Mouse (Mus musculus) monocyte, adult 2 months (primary cell): Measurements from ENCODE around the gene Dop1b.
"Not testable (repeated sequence)": the region's sequence is repeated elsewhere in the genome, so short reads cannot be mapped to it uniquely, and the experiment has no call there.

Experiments used
- DNase-seq, 2 experiments: peaks; one replicate each; pipeline ENCODE4 v3.0.0; 2022; ENCODE audit warnings: low spot score in 2 of 2, low read depth in 1 of 2

The Dop1b gene

DNA sequence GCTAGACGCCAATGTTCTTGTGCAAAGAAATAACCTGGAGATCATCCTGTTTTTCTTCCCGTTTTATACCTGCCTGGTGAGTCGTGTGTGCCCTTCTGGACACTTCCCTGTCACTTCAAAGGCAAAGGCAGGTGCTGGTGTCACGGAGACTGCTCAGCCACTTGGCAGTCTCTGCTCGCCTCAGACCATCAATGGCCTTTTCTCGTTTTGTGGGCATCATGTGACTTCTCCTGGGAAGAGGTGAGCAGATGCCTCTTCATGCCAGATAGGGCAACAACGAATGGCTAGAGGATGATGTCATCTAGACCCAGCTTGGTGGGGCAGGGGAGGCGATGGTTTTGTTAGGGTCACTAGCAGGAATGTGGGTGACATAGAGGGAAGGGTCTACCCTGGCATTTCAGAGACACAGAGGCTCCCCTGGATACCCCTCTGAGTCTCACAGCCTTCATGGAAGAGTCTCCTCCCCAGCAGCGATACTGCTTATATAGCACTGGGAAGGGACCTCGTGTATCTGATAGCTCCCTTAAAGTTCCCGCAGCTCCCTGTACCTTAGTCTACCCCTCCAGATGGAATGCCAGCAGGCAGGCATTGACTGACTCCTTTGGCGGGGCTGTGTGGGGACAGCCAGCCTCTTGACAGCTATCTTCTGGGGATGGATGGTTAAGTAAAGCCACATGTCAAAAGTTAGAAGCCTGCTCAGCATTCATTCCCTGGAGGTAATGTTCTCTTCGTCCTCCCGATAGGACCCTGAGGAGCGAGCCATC, 37.6 kb downstream of the Dop1b start:
- DNase-seq = no peak

DNA sequence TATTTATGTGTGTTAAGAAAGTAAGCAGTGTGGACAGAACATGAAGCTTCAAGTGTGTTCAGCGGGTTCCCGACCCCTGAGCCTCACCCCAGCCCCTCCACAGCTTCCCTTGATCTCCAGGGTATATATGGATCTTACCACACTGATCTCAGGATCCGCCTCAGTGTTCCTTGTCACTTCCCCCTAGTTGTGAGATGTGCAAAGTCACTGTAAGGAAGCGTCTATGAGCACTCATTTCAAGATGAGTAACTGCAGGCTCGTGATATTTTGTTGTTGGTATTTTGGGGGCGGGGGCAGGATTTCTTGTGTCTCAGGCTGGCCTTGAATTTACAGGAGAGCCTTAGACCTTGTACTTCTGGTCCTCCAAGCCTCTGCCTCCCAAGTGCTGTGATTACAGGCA, 38.8 kb downstream of the Dop1b start:
- peak; percentile 18 for DNase-seq

DNA sequence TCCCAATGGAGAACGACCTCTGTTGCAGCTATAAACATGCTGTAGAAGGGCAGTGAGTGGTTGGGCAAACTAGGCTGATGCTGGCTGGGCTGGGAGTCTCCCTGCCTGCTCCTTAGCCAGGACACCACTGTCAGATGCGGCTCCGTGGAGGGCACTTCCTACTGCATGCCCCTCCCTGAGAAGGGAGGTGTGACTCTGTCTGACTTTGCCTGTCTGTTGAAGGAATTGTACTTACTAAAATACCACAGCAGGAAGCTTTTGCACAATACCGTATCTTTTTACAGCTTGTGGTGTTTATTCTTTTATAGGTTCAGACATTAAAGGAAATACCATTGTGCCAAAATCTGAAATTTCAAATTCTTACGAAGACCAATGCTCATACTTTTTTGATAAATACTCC, 40.1 kb downstream of the Dop1b start:
- peak; percentile 31 to 53 for DNase-seq

DNA sequence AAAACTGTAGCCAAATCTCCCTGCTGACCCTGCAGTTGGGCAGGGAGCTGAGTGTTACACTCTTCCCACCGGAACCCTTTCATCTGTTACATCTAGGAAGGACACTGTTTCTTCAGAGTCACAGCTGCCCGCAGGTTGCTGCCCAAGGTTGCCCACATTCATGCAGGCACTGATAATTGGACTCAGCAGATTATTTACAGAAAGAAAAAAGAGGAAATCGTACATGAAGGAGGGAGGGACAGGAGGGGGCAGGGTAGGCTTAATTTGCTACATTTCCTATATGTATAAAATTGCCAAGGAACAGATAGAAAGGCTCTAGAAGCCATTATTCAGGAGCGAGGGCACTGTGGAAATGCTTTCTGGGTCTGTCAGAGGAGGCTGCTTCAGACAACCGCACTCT, 44.9 kb downstream of the Dop1b start:
- DNase-seq = no peak

DNA sequence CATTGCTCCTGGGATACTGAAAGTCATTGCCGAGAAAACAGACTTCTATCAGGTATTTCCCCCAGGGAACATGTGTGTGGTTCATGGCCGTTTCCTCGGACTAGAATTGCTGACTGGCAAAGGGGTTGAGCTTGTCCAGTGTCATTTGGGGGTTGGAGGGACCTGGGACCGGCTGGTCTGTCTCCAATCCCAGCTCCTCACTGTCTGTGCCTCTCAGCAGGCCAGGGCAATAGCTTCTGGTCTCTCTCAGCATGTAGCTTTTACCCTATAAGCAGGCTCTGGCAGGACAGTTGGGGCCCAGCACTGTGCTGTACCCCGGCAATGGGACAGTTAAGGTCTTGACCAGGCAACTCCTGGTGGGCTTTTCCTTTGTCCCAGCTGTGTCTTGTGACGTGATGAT, 51.7 kb downstream of the Dop1b start:
- no peak for DNase-seq

DNA sequence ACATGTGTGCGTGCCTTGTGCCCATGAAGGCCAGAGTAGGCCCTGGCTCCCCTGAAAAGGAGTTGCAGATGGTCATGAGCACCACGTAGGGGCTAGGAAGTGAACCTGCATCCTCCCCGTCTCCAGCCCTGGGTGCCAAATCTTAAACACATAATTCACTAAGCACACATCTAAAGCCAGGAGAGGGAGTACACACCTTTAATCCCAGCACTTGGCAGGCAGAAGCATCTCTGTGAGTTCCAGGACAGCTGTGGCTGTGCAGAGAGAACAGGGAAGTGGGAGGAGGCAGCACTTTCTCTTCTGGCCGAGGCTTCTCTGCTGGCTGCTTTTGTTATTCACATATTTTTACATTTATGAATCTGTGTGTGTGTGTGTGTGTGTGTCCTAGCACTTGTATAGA, 52.9 kb downstream of the Dop1b start:
- no peak for DNase-seq

DNA sequence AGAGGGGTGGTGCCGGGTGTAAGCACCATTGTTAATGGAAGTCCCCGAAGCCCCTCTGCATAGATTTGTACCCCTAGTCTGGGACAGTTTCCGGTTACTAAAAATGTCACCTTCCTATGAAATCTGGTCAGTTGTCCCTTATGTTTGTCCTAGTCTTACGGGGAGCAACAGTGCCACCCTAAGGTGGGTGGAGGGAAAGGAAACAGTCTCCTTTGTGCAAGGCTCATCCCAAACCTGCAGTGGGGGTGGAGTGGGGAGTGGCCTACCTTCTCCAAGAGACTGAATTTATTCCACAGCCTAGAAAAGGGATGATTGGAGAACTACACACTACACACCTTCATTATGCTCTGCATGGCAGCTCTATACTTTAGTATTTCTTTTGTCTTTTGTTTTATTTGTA, 55.3 kb downstream of the Dop1b start:
- peak in 1 of 2 experiments; percentile 18 for DNase-seq

DNA sequence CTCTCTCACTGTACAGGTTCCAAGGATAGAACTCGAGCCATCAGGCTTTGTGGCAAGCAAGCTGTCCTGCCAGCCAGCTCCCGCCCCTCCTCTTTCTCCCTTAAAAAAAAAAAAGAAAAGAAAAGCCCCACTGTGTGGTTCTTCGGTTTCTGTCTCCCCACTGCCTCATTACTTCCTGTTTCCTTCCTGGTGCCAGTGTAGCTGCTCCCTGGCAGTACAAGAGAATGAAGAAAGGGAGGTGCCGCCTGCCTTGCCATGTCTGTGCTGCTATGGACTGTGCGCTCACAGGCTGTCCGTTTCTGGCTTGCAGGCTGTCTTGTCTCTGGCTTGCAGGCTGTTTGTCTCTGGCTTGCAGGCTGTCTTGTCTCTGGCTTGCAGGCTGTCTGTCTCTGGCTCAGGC, 55.8 kb downstream of the Dop1b start:
- DNase-seq = no peak

DNA sequence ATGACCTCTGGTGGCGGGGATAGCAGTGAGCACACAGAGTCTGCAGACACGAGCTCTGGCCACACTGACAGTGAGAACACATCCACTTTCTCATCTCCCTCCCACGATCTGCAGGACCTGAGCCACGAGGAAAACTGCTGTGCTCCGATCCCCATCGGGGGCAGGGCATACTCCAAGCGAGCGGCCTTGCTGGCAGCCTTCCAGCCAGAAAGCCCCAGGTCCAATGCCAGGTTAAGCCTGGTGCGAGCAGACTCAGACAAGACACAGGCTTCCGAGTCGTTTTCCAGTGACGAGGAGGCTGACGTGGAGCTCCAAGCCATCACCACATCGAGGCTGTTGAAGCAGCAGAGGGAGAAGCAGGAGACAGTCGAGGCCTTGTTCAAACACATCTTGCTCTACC, 57.9 kb downstream of the Dop1b start:
- DNase-seq = no peak

DNA sequence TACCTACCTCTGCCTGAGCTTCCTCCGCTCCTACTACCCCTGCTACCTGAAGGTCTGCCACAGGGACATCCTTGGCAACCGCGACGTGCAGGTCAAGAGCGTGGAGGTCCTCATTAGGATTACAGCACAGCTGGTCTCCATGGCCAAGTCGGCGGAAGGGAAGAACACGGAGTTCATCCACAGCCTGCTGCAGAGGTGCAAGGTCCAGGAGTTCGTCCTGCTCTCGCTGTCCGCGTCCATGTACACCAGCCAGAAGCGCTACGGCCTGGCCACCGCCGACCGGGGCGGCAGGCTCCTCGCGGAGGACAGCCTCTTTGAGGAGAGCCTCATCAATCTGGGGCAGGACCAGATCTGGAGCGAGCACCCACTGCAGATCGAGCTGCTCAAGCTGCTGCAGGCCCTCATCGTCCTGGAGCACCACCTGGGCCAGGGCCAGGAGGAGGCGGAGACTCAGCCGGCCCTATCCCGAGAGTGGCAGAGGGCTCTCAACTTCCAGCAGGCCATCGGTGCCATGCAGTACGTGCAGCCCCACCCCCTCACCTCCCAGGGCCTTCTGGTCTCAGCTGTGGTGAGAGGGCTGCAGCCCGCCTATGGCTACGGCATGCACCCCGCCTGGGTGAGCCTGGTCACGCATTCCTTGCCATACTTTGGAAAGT, 58.7 kb downstream of the Dop1b start:
- no peak for DNase-seq

DNA sequence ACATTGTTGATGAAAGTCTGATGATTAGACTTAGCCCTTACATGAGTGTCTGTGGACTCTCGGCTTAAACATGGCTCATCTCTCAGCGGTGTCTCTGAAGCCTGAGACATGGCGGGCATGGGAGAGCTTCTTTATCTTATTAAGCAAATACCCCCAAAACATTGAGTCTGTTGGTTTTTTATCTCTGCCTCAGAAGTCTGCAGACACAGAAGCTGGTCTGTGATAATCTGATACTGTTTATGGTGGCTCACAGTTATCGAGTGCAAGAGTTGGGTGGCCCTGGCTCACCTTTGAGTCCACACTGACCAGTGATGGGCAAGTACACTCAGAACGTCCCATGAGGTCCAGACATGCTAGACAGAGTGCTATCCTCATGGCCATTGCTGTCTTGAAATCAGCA, 63.0 kb downstream of the Dop1b start:
- no peak for DNase-seq

DNA sequence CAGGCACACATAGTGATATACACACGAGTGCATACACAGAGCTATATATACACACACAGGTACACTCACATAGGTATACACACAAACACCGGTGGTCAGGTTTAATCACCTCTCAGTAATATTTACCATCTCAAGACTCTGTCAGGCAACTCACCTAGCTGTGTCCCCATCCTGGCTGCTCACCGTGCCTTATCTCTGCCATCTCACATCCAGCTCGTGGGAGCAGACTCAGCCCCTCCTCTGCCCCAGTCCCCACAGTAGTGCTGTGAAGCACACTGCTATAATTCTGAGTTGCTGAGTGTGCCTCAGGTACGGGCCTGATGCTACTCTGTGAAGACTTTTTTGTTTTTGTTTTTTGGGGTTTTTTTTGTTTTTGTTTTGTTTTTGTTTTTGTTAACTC, 64.8 kb downstream of the Dop1b start:
- DNase-seq = no peak

DNA sequence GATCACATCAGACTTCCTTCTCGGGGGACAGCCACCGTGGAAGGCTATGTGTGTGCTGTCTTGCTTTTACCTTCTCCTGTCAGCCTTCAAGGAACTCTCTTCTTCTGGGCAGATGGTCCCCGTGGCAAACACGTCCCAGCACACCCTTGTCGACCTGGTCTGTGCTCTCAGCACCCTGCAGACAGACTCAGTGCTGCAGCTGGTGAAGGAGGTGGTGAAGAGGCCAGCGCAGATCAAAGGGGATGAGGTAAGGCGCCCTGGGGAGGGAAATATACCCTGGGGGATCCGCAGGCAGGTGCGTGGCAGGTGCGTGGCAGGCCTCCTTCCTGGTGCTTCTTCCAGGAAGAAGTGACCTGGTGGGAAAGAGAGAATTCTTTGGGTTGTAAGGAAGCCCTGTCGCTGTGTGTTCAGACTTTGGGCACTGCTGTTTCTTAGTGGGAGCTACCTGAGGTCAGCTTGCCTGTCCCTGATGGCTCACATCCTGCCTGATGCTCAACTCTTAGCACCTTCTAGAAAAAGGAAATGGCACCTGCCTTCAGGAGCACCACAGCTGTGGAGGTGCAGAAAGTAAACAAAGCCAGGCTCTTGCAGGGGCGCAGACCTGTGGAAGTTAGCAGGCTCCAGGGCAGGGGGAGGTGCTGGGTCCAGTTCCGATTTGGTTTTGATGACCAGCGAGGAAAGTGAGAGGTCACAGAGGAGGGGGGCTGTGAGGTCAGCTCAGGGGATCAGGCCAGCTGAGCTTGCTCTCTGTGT, 65.7 kb downstream of the Dop1b start:
- DNase-seq = no peak

DNA sequence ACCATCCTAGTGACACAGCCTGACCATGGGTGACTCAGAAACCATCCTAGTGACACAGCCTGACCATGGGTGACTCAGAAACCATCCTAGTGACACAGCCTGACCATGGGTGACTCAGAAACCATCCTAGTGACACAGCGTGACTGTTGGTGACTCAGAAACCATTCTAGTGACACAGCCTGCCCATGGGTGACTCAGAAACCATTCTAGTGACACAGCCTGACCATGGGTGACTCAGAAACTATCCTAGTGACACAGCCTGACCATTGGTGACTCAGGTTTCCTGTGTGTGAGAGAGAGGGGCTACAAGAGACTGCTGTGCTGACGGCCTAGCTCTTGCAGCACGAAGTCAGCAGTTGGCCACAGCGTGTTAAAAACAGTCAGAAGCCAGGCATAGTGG, 66.7 kb downstream of the Dop1b start:
- not testable (repeated sequence) for DNase-seq

DNA sequence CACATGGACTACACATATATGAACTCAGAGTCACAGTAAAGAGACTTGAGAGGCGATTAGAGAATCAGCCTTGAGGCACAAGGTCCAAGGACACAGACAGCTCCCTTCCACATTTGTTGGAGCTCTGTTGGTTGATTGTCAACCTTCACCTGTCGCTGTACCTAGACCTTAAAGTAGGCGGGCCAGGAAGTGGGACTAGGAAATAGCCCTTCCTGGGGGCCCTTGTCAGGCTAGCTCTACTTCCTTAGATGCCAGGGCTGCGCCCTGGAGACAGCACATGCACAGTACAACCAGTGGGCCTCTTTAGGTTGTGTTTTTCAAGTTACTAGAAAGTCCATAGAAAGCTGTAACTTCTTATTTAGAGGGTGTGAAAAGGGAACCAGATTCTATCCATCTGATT, 67.8 kb downstream of the Dop1b start:
- DNase-seq = no peak

DNA sequence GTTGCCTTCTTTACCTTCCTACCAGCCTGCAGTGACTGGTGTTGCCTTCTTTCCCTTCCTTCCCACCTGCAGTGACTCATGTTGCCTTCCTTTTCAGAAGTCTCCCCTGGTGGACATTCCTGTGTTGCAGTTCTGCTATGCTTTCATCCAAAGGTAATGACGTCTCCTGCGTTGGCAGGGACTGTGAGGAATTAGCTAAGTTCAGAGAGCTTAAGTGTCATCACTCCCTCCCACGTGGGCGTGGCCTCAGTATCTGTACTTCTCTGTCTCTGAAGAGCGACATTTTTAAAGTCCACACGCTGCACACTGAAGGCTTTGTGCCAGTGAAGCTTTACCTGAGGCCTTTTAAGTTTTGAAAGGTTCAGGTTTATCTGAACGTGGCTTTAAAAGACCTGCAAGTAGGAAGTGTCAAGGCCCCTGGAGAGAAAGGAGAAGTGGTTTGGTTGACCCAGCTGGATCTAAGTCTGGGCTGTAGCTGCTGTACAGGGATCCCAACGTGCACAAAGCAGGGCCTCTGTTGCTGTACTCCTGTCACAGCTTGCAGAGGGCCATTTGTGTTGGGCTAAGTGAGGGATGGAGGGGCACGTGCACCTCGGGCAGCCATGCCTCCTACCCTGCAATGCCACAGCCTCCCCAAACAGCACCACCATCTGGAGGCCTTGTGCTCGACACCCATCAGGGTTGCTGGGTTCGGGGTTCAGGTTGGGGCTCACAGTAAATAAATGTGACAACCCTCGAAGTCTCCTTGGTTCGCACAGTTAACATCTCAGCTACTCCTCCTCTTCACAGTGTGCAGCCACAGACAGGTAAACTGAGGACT, 69.2 kb downstream of the Dop1b start:
- peak; percentile 27 to 37 for DNase-seq

DNA sequence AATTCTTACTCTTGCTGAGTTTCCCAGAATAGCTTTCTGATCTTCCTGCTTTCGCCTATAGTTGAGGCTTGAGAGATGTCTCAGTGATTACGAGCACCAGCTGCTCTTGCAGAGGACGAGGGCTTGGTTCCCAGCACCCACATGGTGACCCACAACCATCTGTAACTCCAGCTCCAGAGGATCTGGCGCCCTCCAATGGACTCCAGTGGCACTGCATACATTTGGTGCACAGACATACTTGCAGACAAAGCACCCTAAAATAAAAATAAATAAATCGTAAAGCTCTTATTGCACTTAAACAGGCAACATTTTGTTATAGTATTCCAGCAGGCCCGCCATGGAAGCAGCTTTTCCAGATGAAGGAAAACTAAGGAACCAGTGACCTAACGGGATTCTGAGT, 72.5 kb downstream of the Dop1b start:
- DNase-seq = no peak

DNA sequence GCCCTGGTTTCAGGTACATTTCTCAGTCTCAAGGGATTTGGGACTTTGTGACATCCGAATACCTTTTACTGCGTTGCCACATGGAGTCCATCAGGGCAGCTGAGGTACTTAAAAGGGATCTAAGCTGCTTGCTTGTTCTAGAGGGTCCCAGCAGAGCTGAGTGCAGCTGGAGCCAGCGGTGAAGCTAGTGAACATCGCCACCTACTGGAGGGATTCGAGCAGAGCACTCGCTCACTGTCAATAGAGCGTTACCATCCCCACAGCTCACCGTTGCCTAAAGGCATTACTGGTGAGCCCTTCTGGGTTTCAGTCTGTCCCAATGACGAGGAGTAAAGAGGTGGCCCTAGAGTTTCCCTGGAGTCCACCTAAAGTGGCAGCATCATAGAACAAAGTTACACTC, 74.1 kb downstream of the Dop1b start:
- no peak for DNase-seq

DNA sequence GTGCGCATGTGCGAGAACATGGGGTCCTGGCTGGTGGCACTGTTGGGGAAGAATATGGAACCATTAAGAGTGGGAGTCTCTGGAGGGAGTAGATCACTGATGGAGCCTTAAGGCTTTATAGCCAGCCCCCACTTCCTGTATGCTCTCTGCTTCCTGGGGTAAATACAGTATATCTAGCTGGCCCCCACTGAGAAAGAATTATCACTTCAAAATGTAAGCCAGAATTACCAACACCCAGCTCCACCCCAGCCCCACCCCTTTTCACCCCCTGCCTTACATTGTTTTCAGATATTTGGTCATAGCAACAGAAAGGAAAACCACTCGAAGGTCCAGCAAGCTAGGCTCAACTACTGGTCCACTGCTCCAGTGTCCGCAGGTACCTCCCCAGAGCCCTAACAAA, 76.7 kb downstream of the Dop1b start:
- no peak for DNase-seq

DNA sequence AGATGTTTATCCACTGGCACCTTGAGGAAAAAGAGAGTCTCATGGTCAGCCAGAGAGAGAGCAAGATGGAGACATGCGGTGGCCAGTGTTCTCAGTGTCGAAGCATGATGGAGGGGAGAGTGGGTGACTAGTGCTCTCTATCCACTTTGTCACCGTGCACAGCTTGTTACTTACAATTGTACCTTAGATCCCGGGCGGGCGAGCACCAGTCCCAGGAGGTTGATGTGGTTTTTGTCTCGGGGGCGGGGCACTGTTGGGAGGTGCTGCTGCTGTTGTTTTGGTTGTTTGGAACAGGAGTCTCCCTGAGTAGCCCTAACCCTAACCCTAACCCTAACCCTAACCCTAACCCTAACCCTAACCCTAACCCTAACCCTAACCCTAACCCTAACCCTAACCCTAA, 77.2 kb downstream of the Dop1b start:
- DNase-seq = no peak

DNA sequence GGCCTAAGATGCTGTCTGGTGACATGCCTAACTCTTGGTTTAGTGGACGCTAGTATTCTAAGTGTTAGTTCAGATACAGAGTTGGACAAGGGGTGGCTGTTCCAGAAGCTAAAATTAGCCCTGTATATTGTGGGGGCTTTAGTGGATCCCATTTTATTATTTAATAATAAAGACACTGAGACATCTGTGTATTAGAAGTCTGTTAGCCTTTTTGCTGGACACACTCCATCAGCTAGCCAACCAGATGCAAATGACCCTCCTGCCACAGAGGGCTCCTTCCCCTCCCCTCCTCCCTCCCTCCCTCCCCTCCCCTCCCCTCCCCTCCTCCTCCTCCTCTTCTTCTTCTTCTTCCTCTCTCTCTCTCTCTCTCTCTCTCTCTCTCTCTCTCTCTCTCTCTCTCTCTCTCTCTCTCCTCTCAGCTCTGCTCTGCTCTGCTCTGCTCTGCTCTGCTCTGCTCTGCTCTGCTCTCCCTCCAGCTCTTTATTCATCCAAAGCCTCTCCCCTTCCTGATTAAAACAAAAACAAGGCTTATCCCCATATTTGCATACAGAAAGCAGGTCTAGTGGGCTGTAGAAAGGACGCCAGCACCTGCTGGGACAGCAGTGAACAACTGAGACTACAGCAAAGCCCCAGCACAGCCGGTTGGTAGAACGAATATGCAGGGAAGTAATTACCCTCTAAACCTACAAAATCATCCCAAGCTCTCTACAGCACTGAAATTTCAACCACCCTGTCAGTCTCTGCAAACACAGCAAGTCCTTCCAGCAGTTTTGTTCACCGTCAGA, 78.5 kb downstream of the Dop1b start:
- DNase-seq = no peak
